Mouse (Mus musculus) lung, postnatal 10 days (tissue): ENCODE measurements at regions not wholly inside any gene's neighbourhood (a gene's known extent, or its start where the extent isn't known, plus 50 kb on each side); places are given as distances from the start of the nearest gene placed in this dataset.

Source experiments
- DNase-seq: peaks from one replicate; pipeline ENCODE4 v3.0.0; 2021

DNA sequence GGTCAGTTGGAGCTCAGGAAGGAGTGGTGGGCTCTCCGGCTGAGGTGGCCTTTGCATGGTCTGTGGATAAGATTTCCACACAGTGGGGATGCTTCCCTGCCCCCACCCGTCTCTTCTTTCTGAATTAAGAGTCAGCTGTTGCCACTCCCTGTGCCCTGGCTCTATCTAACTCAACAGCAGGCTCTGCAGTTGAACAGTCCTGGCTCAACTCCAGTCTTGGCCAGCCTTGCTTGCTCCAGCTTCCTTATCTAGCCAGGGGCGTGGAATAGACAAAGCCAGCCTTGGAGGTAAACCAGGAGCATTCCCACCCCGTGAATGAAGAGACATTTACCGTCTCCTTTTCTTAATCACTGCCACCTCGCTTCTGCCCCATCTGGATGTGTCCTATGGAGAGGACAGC is 89.7 kb downstream of the Mn1 start:
- DNase-seq = peak; percentile 65

GRCm38 (mm10) chr5:111507332-111507731 is 90.2 kb downstream of the Mn1 start:
- no peak for DNase-seq

DNA sequence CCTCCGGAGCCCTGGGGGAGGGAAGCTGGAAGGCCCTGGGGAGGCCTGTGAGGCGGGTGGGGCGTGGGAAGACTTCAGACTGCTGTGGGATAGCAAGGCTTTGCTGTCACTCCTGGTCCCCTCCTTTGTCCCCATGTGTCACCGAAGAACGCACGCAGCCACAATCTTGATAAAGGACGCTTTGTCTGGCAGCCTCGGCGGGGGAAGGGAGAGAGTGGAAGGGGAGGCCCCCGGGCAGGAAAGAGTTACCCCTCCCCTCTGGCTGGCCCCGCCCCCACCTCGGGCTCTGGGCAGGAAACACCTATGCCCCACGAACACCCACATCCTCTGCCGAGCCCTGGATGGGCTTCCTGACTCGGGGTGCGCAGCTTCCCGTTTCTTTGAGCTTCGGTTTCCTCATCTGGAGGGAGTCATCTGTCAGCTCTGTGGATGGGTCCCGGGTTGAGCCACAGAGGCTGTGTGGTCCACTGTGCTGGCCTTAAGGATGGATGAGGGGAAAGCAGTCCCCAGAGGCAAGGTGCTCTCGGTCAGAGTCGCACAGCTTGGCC is 91.9 kb downstream of the Mn1 start:
- peak; percentile 84 for DNase-seq

DNA sequence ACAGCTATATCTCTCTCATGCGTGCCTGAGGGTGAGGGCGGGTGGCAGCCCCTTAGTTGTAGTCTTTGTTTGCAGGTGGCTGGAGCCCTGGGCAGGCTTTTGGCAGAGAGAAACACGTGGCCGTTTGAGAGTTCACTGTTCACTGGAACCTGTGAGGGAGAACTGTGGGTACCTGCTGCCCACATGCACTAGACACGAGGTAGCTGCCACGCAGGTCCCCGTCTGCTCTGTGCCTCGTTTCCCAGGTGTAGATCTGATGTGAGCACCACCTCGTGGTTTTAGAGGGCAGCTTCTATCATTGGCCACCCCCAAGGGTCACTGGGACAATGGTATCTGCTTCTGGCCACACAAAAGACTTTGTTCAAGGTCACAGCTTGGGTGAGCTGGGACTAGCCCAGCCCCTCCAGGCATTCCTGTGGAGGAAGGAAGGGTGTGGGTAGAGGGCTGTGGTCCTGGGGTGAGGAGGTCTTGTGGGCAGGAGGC is 92.5 kb downstream of the Mn1 start:
- DNase-seq = peak; percentile 40

- no peak for DNase-seq
Measured at GRCm38 (mm10) chr5:111510183-111510878, 93.2 kb downstream of the Mn1 start.

- DNase-seq = no peak
Measured at GRCm38 (mm10) chr5:111510879-111511231, 93.7 kb downstream of the Mn1 start.

DNA sequence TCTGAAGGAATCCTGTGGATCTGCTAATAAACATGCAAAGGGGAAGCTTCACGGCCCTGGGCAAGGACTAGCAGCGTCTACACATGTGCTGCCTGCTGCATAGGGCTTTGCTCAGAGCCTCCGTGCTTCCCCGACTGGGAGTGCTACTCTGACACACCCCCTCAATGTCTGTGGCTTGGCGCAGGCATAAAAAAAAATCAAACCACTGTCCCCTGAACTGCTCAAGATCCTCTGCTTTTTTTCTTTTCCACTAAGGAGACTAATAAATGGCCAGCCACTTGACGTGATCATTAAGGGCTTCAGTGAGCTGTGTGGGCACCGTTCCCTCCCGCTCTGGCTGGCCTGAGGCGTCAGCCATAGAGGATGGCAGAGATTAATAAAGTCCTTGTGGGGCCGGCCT is 94.8 kb downstream of the Mn1 start:
- DNase-seq = no peak

DNA sequence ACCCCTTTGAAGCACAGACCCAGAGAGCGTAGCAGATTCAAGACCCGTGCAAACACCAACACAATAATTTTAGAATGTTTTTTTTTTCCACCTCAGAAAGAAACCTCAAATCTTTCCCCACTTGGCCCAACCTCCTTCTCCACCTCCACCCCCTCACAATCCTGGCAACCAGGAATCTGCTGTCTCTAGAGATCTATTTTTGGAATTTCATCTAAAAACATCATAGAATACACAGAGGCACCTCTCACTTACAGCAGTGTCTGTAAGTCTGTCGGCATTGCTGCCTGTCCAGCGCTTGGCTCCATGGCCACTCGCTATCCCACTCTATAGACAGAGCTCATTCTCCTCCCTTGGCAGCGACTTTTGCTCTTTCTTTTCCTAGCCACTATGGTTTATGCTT is 96.8 kb downstream of the Mn1 start:
- DNase-seq = no peak

GRCm38 (mm10) chr5:111519059-111519458 is 101.9 kb downstream of the Mn1 start:
- no peak for DNase-seq

DNA sequence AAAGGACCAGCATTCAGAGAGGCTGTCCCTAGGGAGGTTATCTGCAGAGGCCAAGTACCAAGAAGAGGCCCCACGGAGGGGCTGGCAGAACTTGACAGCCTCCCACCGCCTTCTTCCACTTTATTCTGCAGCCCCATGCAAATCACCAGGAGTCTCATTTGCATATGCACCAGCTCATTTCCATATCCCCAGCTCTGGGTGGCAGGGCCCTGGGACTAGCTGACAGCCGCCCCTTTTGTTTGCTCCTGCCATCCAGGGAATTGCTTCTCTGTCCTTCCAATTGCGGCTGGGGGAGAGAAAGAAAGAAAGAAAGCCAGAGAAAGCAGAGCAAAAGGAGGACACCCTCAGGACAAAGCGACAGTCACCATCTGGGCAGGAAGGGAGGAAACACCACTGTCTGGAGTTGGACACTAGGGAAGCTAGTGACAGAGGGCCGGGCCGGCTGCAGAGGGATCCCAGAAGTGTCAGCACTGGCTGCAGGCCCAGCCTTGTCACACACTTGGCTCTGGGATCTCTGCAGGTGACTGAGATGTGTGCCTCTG is 102.4 kb downstream of the Mn1 start:
- DNase-seq = peak; percentile 21

GRCm38 (mm10) chr5:111521866-111522265 is 104.7 kb downstream of the Mn1 start:
- no peak for DNase-seq

- no peak for DNase-seq
Measured at GRCm38 (mm10) chr5:111522586-111522985, 105.4 kb downstream of the Mn1 start.

GRCm38 (mm10) chr5:111527741-111528140 is 110.6 kb downstream of the Mn1 start:
- no peak for DNase-seq

DNA sequence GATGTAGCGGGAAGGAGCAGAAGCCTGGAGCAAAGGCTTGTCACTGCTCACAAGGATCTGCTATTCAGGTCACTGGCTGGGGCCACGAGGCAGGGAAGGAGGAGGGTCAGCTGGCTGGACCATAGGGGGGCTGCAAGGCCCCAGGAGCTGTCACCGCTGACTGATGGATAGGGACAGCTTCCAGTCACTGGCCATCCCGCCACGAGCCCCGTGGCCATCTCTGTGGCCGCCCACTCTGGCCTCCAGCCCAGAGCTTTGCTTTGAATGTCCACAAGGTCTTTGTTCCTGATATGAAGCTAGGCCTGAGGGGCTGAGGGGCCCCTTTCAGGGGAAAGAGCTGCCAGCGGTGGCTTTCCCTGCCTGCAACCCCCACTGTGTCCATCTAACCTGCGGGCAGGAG is 111.9 kb downstream of the Mn1 start:
- peak; percentile 30 for DNase-seq

GRCm38 (mm10) chr5:111530628-111531524 is 113.7 kb downstream of the Mn1 start:
- DNase-seq = no peak

GRCm38 (mm10) chr5:111532446-111533035 is 115.4 kb downstream of the Mn1 start:
- no peak for DNase-seq

- DNase-seq = peak; percentile 58
Measured at GRCm38 (mm10) chr5:111535978-111536377, 118.8 kb downstream of the Mn1 start.

- DNase-seq = no peak
Measured at GRCm38 (mm10) chr5:111538560-111539450, 121.6 kb downstream of the Mn1 start.

GRCm38 (mm10) chr5:111540486-111540885 is 123.3 kb downstream of the Mn1 start:
- DNase-seq = no peak

GRCm38 (mm10) chr5:111542077-111542476 is 124.9 kb downstream of the Mn1 start:
- DNase-seq = no peak

DNA sequence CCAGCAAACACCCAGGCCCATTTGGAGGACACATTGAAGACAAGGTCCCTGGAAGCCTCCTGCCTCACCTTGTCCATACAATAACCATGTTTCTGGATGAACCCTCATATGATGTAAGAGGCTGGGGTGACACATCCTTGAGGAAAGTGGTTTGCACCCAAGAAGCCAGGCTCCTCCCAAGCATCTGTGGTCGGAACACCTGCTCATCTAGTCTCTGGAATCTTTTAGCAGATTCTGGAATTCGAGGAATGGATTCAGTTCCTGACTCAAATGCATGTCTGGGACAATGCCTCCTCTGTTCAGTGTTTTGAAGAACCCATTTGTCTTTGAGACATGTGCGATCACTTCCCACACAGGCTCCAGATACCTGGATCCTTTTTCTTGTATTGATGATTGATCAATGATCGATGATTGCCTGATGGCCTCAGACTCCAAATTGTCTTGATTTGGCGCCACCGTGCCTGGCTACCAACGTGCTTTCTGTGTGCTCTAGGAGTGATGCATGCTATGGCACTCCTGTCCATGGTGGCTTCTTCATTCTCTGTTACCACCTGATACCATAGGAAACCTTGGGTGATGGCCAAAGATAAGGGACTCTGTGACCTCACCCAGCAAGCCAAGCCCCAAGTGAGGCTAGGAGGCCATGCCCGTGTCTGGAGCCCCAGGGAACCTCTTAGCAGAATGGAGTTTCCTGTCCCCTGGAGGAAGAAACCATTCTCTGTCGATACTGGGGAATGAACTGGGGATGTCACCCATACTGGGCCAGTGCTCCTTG is 126.7 kb downstream of the Mn1 start:
- no peak for DNase-seq
